Mouse (Mus musculus) bone marrow macrophage, adult 2 months (primary cell): ENCODE data around the gene Chrm1.

ENCODE experiments used
- CTCF ChIP-seq: IDR thresholded peaks from 2 replicates; pipeline ENCODE4 v1.5.1; 2012; ENCODE audit warnings: low read depth, mild to moderate bottlenecking, low read length, moderate library complexity
- POLR2A ChIP-seq: IDR thresholded peaks from 2 replicates; pipeline ENCODE4 v1.6.1; 2012; ENCODE audit warnings: mild to moderate bottlenecking, low read depth, low read length, borderline replicate concordance

- TF ChIP-seq CTCF (no peak), POLR2A (no peak)
Measured at GRCm38 (mm10) chr19:8656341-8656740, 7.2 kb upstream of the Chrm1 start.
